Mouse (Mus musculus): Measurements from ENCODE around the gene Qser1.

DNA sequence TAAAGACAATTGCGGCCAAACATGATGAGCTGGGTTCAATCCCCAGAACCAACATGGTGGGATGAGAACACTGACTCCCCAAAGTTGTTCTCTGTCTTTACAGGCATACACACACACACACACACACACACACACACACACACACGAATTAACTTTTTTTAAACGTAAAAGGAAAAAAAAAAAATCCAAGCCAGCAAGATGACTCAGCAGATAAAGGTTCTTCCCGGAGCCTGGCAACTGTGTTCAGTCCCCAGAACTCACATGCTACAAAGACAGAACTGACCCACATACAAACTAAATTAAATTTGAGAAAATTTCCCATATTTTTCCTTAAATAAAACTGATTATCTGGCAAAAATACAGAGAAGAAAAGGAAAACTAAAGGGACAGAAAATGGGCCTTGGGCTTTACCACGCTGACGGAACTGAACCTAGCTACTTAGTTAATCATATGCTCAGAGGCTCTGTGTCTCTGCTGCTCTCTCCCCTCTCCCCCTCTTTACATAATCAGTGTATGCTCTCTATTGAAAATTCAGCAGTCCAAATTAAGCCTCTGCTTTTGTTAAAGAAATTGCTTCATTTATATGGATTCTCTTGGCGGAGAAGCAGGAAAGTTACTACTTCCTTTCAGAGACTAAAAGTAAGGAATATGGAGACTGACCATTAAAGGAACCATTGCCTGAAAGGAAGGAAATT, 83.9 kb downstream of the Qser1 start:
- no peak for TF ChIP-seq POLR2A (IDR thresholded peaks at IDR 0.05; ENCODE audit: control insufficient read depth in 1 of 2, insufficient read depth in 1 of 2, low read depth in 1 of 2, low read length in 2 of 2, poor library complexity in 1 of 2)
- no peak for TF ChIP-seq RAD21 (IDR thresholded peaks at IDR 0.05; ENCODE audit: low read depth, low read length)
- TF ChIP-seq CTCF (IDR thresholded peaks at IDR 0.05 in 2 of 3, conservative IDR thresholded peaks at IDR 0.05 in 1 of 3; ENCODE audit: control insufficient read depth in 1 of 3, insufficient read depth in 1 of 3, low read depth in 2 of 3, low read length in 3 of 3, poor library complexity in 1 of 3, severe bottlenecking in 1 of 3): no peak
- TF ChIP-seq HCFC1 (IDR thresholded peaks at IDR 0.05; ENCODE audit: low read depth, low read length): no peak
